Mouse (Mus musculus) midbrain, embryonic 10.5 days (tissue): ENCODE results near the gene Grin2b. TPM values are rescaled to one million over a fixed set of nuclear protein-coding genes. Genes with fewer than 3 reads are reported as not detected.

ENCODE experiments used
- DNase-seq: peaks from one replicate; pipeline ENCODE4 v3.0.0-alpha.2; 2017; ENCODE audit warnings: low spot score
- H3K27ac ChIP-seq: fragments of 300-500 bp; sonication (generic); replicated peaks from 2 replicates; pipeline ENCODE4 v1.5.1; 2016; ENCODE audit warnings: mild to moderate bottlenecking
- H3K27me3 ChIP-seq: fragments of 300-500 bp; sonication (generic); 2 replicates; pipeline ENCODE4 v1.6.1; 2016; ENCODE audit warnings: low read depth, mild to moderate bottlenecking; ENCODE audit not compliant: poor library complexity, severe bottlenecking
- H3K36me3 ChIP-seq: fragments of 300-500 bp; sonication (generic); 2 replicates; pipeline ENCODE4 v1.6.1; 2016; ENCODE audit warnings: mild to moderate bottlenecking, moderate library complexity
- H3K4me1 ChIP-seq: fragments of 300-500 bp; sonication (generic); 2 replicates; pipeline ENCODE4 v1.6.1; 2016
- H3K4me3 ChIP-seq: fragments of 300-500 bp; sonication (generic); 2 replicates; pipeline ENCODE4 v1.5.1; 2016; ENCODE audit warnings: mild to moderate bottlenecking, moderate library complexity
- H3K9me3 ChIP-seq: fragments of 300-500 bp; sonication (generic); replicated peaks from 2 replicates; pipeline ENCODE4 v1.6.1; 2016; ENCODE audit warnings: mild to moderate bottlenecking
- whole genome bisulfite sequencing: fragments of 180-500 bp; shearing (Covaris S2); methylation state at CpG from one replicate; pipeline ENCODE4 v1.1.7; 2016; 5-methylcytosine and 5-hydroxymethylcytosine counted together
- polyA plus RNA-seq: library from polyadenylated mRNA; unstranded; fragments of >200 nt; fragmentation: Nextera tagmentation; extraction: Ambion mirVana; gene quantifications from 2 replicates; pipeline ENCODE4 v1.2.1, GENCODE M21; 2016

Gene Grin2b
- polyA plus RNA-seq, 1 experiment from 2014 or later, result 0.09 TPM

GRCm38 (mm10) chr6:136020460-136020859, 152.9 kb downstream of the Grin2b start:
- 92% methylated on average over 3 of the region's 3 CpGs for WGBS
- DNase-seq, result no peak
- Histone ChIP-seq H3K27ac (no peak overlapping the region), H3K27me3 (no peaks in the 10 kb centered on the region), H3K4me3 (no peak overlapping the region), H3K9me3 (no peaks in the 10 kb centered on the region), H3K4me1 (no peaks in the 10 kb centered on the region), H3K36me3 (no peaks in the 10 kb centered on the region)

GRCm38 (mm10) chr6:136018962-136019361, 154.3 kb downstream of the Grin2b start:
- H3K36me3 ChIP-seq, result no peaks in the 10 kb centered on the region
- no peak overlapping the region for H3K27ac ChIP-seq
- no peak for DNase-seq
- no peaks in the 10 kb centered on the region for H3K4me1 ChIP-seq
- 91% methylated on average over 1 of the region's 1 CpGs for WGBS
- H3K4me3 ChIP-seq, result no peak overlapping the region
- no peaks in the 10 kb centered on the region for H3K27me3 ChIP-seq
- H3K9me3 ChIP-seq, result no peaks in the 10 kb centered on the region

GRCm38 (mm10) chr6:136013556-136014380, 159.5 kb downstream of the Grin2b start:
- Histone ChIP-seq H3K4me3 (no peak overlapping the region), H3K27ac (no peak overlapping the region), H3K4me1 (peaks cover 17% of the 10 kb centered on the region), H3K27me3 (no peaks in the 10 kb centered on the region), H3K9me3 (no peaks in the 10 kb centered on the region), H3K36me3 (no peaks in the 10 kb centered on the region)
- DNase-seq, result no peak
- WGBS, result 91% methylated on average over 12 of the region's 12 CpGs

GRCm38 (mm10) chr6:136011533-136011932, 161.8 kb downstream of the Grin2b start:
- DNase-seq, result no peak
- Histone ChIP-seq H3K27ac (no peak overlapping the region), H3K27me3 (no peaks in the 10 kb centered on the region), H3K4me1 (peaks cover 17% of the 10 kb centered on the region), H3K9me3 (no peaks in the 10 kb centered on the region), H3K36me3 (no peaks in the 10 kb centered on the region), H3K4me3 (no peak overlapping the region)
- 81% methylated on average over 4 of the region's 4 CpGs for WGBS

GRCm38 (mm10) chr6:136011038-136011311, 162.3 kb downstream of the Grin2b start:
- no peaks in the 10 kb centered on the region for H3K27me3 ChIP-seq
- H3K36me3 ChIP-seq, result no peaks in the 10 kb centered on the region
- 88% methylated on average over 4 of the region's 4 CpGs for WGBS
- peaks cover 17% of the 10 kb centered on the region for H3K4me1 ChIP-seq
- DNase-seq, result no peak
- H3K27ac ChIP-seq, result peak overlapping the region; percentile 72
- no peaks in the 10 kb centered on the region for H3K9me3 ChIP-seq
- H3K4me3 ChIP-seq, result no peak overlapping the region

- WGBS, result 37% methylated on average over 7 of the region's 7 CpGs
- peak; percentile 40 for DNase-seq
- peaks cover 17% of the 10 kb centered on the region for H3K4me1 ChIP-seq
- no peaks in the 10 kb centered on the region for H3K36me3 ChIP-seq
- H3K27me3 ChIP-seq, result no peaks in the 10 kb centered on the region
- no peak overlapping the region for H3K4me3 ChIP-seq
- H3K9me3 ChIP-seq, result no peaks in the 10 kb centered on the region
- peak overlapping the region; percentile 72 for H3K27ac ChIP-seq
Observed at GRCm38 (mm10) chr6:136010290-136011037, 162.8 kb downstream of the Grin2b start.

- DNase-seq, result no peak
- H3K4me1 ChIP-seq, result peaks cover 17% of the 10 kb centered on the region
- H3K27me3 ChIP-seq, result no peaks in the 10 kb centered on the region
- 84% methylated on average over 6 of the region's 6 CpGs for WGBS
- H3K4me3 ChIP-seq, result no peak overlapping the region
- H3K36me3 ChIP-seq, result no peaks in the 10 kb centered on the region
- H3K9me3 ChIP-seq, result no peaks in the 10 kb centered on the region
- no peak overlapping the region for H3K27ac ChIP-seq
Observed at GRCm38 (mm10) chr6:136008120-136008519, 165.2 kb downstream of the Grin2b start.

- Histone ChIP-seq H3K36me3 (no peaks in the 10 kb centered on the region), H3K9me3 (peaks cover 9% of the 10 kb centered on the region; the same call in 1 of the 2 replicates), H3K27me3 (no peaks in the 10 kb centered on the region), H3K27ac (no peak overlapping the region; the same call in 1 of the 2 replicates), H3K4me3 (no peak overlapping the region), H3K4me1 (peaks cover 22% of the 10 kb centered on the region)
- 62% methylated on average over 7 of the region's 7 CpGs for WGBS
- DNase-seq, result no peak
Observed at GRCm38 (mm10) chr6:135994691-135995090, 178.6 kb downstream of the Grin2b start.

GRCm38 (mm10) chr6:135993897-135994296, 179.4 kb downstream of the Grin2b start:
- Histone ChIP-seq H3K9me3 (peaks cover 9% of the 10 kb centered on the region; the same call in 1 of the 2 replicates), H3K36me3 (no peaks in the 10 kb centered on the region), H3K27ac (no peak overlapping the region), H3K27me3 (no peaks in the 10 kb centered on the region), H3K4me3 (no peak overlapping the region), H3K4me1 (peaks cover 22% of the 10 kb centered on the region)
- peak; percentile 43 for DNase-seq
- 55% methylated on average over 3 of the region's 3 CpGs for WGBS

- no peak overlapping the region for H3K4me3 ChIP-seq
- no peaks in the 10 kb centered on the region for H3K27me3 ChIP-seq
- H3K27ac ChIP-seq, result no peak overlapping the region; the same call in 1 of the 2 replicates
- no peaks in the 10 kb centered on the region for H3K36me3 ChIP-seq
- WGBS, result 83% methylated on average over 11 of the region's 11 CpGs
- no peak for DNase-seq
- peaks cover 9% of the 10 kb centered on the region; the same call in 1 of the 2 replicates for H3K9me3 ChIP-seq
- H3K4me1 ChIP-seq, result peaks cover 22% of the 10 kb centered on the region
Observed at GRCm38 (mm10) chr6:135993378-135993777, 179.9 kb downstream of the Grin2b start.

GRCm38 (mm10) chr6:135976106-135976505, 197.2 kb downstream of the Grin2b start:
- H3K9me3 ChIP-seq, result no peaks in the 10 kb centered on the region
- peaks cover 7% of the 10 kb centered on the region for H3K4me1 ChIP-seq
- no peak for DNase-seq
- H3K36me3 ChIP-seq, result no peaks in the 10 kb centered on the region
- H3K27me3 ChIP-seq, result no peaks in the 10 kb centered on the region
- no peak overlapping the region for H3K27ac ChIP-seq
- WGBS, result 58% methylated on average over 3 of the region's 3 CpGs
- no peak overlapping the region for H3K4me3 ChIP-seq

GRCm38 (mm10) chr6:135972481-135972880, 200.8 kb downstream of the Grin2b start:
- H3K27me3 ChIP-seq, result no peaks in the 10 kb centered on the region
- WGBS, result 72% methylated on average over 9 of the region's 9 CpGs
- no peak overlapping the region for H3K4me3 ChIP-seq
- no peak for DNase-seq
- no peaks in the 10 kb centered on the region for H3K9me3 ChIP-seq
- H3K27ac ChIP-seq, result no peak overlapping the region
- H3K36me3 ChIP-seq, result no peaks in the 10 kb centered on the region
- peaks cover 7% of the 10 kb centered on the region for H3K4me1 ChIP-seq

GRCm38 (mm10) chr6:135971481-135971880, 201.8 kb downstream of the Grin2b start:
- Histone ChIP-seq H3K36me3 (no peaks in the 10 kb centered on the region), H3K4me3 (no peak overlapping the region), H3K9me3 (no peaks in the 10 kb centered on the region), H3K27me3 (no peaks in the 10 kb centered on the region), H3K27ac (no peak overlapping the region), H3K4me1 (peaks cover 7% of the 10 kb centered on the region)
- 88% methylated on average over 4 of the region's 4 CpGs for WGBS
- no peak for DNase-seq
